Mouse (Mus musculus) cerebellum, adult (tissue): ENCODE measurements around the gene Cdca3.
"Not testable (repeated sequence)": the region's sequence is repeated elsewhere in the genome, so short reads cannot be mapped to it uniquely, and the experiment has no call there.

ENCODE experiments used
- ATAC-seq: cut with Nextera tagmentation; 2 replicates; pipeline ENCODE4 v1.9.2; 2017; ENCODE audit warnings: mild to moderate bottlenecking, moderate library complexity, mixed read lengths; ENCODE audit not compliant: insufficient number of reproducible peaks, low FRiP score, low TSS enrichment

Gene Cdca3

DNA sequence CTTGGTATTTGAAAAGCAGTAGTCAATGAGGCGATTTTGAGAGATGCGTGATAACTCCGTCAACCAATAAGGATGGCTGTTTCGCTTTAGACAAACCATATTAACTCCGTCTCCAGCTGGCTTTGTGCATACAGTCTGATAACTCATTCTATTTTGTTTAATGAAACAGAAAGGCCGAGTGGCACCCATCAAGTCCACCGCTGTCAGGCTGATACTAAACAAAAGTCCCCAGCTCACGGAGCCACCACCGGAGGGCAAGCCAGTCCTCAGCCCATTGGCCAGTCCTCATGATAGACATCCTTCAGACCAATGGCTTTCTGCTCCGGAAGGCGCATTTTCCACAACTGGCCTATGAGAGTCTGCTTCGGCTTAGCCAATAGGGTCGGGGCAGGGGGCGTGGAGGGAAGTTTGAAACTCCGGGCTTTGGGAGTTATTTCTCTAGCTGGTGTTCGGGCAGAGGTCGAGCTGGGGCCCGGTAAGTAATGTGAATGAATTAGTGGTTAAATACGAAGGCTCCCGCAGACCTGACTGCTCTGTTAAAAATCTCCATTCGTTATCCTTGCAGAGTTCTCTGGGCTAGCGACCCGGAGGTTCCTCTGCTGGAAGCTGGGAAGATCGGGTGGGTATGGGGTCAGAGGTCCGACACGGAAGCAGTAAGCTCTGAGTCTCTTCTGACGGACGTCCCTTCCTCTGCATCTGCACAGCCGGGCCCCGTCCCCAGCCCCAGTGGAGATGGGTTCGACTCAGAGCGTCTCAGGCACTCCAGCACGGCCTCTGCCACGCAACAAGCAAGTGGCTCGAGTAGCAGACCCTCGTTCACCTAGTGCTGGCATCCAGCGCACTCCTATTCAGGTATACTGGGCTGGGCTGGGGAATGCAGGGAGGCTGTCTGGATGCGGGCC lies 703 bp downstream of the Cdca3 start:
- ATAC-seq, result peak; percentile 80

DNA sequence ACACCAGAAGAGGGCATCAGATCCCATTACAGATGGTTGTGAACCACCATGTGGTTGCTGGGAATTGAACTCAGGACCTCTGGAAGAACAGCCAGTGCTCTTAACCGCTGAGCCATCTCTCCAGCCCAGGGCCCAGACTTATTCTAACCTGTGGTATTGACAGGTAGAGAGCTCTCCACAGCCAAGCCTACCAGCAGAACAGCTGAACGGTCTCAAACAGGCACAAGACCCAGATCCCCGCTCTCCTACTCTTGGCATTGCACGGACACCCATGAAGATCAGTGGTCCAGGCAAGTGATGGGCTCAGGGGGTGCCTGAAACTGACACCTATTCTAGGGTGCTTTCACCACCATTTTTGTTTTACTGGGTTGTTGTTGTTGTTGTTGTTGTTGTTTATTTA lies 1.9 kb downstream of the Cdca3 start:
- not testable (repeated sequence) for ATAC-seq

DNA sequence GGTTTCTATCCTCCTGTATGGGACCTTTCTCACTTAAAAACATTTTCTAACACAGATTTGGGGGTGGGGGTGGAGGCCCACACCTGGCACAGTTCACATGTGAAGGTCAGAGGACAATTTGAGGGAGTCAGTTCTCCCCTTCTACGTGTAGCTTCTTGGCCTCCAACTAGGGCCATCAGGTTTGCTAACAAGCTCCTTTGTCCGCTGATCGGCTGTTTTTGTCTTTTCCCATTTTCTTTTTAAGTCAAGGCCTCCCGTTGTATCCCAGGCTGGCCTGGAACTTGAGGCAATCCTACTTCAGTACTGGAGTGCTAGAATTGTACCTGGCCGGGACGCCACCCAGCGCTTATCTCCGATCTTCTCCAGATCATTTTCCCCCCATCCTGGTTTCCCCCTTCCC lies 2.3 kb downstream of the Cdca3 start:
- no peak for ATAC-seq

DNA sequence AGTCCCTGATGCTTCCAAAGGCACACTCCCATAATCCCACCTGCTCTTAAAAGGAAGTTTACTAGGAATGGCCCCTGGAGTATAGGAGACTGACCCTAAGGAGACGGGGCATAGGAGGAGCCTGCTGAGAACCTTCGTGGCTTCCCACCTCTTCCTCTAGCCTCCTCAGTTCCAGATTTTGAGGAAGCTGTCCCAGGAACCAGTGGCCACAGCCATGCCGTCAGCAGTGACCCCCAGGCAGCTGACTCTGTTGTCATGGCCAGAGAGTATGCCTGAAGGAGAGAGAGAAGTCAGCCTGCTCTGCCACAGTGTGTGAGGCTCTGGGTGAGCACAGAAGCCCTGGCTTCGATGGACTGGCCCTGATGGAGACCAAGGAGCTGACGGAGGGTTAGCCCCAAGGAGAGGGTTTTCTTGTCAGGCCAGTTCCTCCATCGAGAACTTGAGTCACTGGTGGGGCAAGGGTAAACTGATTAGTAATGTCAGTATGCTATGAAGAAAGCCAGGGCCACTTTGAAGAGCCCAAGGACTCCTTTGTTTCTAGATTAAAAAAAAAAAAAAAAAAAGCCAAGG lies 5.2 kb downstream of the Cdca3 start:
- no peak for ATAC-seq

DNA sequence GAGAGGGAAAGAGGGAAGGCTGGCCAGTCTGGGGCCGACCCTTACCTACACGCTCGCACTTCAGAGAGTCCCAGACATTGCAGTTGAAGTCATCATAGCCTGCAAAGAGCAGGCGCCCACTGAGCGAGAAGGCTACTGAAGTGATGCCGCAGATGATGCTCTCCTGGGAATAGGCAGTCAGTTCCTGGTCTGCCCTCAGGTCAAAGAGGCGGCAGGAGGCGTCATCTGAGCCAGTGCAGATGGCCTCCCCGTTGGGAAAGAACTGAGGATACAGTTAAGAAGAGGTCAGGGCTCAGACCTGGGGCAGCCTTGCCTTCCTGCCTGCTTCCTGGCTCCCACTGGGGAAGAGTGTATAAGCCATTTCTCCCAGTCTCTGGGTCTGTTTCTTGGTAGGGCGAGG lies 6.2 kb downstream of the Cdca3 start:
- ATAC-seq, result no peak

DNA sequence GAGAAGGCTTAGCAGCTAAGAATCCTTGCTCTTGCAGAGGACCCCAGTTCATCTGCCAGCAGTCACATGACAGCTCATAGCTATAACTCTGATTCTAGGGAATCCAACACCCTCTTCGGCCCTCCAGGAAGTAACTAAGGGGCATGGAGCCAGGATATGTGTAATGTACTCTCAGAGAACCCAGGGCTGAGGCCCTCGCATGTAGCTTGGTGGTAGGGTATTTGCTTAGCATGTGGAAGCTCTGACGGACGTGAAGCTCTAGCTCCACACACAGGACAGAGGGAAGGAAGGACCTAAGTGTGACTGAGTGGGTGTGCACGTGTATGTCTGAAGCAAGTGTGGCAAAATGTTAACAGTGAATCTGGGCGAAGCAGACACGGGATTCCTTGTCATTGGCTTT lies 7.1 kb downstream of the Cdca3 start:
- no peak for ATAC-seq

DNA sequence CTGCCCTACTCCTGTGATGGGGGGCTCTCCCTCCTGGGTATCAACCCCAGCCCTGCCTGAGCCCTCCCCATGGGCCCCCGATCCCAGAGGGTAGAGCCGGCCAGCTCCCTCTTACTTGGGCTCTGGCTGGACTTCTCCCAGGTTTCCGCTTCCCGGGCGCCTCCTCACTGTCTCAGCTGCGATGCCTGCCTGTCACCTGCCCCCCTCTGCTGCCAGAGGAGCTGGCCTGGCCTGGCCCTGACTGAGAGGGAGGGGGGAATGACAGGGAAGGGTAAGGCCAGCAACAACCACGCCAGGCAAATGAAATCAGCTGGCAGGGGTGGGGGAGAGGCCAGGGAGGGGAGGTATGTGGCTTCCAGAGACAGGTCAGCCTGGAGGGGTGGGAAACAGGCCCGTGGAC lies 10.5 kb downstream of the Cdca3 start:
- no peak for ATAC-seq

DNA sequence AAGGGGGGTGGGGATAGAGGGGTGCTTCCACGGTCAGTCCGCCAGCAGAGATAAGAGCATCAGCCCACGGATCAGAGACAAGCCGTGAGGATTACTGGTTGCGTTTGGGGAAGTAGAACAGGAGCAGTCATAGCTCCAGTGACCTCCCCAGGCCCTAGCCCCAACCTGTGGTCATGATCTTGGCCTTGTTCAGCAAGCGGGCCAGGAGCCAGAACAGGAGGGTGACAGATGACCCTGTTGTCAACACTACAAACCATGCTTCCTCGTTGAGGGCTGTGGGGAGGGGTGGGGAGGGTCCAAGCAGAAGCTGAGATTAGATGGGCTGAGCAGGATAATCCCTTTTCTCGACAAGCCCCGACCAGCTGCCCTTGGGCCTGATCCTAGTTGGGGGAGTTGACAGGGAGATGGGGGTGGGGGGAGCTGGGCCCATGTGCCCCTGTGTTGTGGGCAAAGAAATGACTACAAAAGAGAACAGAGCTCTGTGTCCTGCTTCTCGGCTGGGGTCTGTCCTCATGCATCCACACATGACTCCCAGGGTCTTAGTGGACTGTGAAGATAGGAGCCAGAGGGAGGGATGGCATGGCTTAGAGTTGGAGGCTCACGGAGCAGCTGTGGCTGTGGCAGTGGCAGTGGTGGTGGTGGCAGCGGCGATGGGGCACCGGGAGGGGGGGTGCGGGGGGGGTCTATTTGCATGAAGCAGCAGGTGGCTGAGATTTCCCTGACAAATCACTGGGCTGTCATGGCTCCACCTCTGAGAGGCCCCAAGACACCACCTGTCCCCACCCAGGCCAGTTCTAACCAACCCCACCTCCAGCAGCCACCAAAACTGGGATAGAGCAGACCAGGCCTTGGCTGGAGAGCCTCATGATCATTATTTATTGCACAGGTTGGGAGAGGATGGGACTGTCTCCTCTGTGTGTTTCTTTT lies 11.2 kb downstream of the Cdca3 start, which contains the start of gene Gnb3:
TSS of gene Gnb3 (minus strand) at position 35 of the 927 bp plus-strand sequence.
- no peak for ATAC-seq

DNA sequence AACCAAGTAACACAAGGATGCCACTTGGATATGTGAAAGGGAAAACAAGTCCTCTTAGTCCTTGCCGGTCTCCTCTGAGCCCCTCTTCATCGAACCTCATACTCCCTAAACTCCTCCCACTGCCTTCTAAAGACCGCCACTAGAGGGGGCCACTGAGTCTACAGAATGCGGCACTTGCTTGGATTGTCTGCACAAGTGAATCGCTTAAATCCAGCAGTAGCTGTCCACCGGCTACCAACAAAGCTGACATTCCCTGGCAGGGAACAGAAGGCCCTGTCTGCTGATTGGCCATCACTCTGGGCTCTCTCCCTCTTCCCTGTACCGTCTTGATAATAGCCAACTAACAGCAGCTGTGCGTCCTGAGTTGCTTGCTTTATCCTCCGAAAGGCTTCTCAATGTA lies 18.0 kb downstream of the Cdca3 start:
- peak; percentile 91 for ATAC-seq

DNA sequence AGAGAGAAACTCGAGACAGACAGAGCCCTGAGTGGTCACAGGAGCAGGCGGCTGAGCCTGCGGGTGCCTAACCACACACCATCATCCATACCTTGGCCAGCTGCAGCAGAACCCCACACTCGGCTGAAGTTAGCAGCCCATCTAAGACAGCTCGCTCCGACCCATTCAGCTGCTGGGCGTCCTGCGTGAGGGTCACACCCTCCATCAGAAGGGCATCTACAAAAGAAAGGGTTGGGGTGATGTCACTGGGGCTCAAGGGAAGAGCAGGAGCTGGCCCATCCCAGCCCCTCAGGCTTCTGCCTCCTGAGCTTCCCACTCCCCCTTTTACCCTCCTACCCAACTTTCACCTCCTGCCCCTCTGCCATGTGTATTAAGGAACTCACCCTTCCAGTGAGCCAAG lies 21.2 kb downstream of the Cdca3 start:
- ATAC-seq, result no peak

DNA sequence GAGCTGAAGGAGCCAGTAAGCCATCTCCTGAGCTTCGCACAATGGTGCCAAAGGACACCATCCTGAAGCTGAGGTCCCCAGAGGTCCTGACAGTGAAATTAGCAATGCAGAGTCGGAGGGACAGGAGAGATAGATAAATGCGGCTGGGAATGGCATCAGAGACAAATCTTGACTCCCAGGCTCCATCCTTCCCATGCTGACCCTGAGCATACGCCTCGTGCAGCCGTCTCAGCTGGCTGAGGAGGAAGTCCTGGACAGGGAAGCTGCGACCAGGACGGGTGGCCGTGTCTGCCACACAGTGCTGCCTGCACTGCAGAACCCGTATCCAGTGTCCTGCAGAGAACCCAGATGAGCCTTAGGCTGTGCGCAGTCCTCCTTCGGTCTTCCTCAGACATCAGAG lies 25.3 kb downstream of the Cdca3 start:
- ATAC-seq, result no peak

DNA sequence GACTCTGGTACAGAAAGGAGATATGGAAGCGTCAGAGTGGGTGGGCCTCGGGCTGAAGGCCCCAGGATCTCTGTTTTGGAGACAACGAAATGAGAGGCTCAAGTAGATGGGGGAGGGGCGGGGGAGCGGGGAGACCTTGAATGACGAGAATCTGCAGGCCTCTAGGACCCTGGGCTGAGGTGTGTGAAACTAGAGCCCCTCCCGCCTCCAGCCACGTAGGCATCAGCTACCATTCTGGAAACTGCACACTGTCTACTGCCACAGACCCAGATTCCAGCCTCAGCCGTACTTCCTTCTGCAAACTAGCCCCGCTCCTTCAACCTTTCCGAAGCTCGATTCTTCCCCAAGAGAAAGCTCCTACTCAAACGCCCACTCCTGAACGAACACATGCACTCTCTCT lies 27.0 kb downstream of the Cdca3 start:
- ATAC-seq, result no peak

DNA sequence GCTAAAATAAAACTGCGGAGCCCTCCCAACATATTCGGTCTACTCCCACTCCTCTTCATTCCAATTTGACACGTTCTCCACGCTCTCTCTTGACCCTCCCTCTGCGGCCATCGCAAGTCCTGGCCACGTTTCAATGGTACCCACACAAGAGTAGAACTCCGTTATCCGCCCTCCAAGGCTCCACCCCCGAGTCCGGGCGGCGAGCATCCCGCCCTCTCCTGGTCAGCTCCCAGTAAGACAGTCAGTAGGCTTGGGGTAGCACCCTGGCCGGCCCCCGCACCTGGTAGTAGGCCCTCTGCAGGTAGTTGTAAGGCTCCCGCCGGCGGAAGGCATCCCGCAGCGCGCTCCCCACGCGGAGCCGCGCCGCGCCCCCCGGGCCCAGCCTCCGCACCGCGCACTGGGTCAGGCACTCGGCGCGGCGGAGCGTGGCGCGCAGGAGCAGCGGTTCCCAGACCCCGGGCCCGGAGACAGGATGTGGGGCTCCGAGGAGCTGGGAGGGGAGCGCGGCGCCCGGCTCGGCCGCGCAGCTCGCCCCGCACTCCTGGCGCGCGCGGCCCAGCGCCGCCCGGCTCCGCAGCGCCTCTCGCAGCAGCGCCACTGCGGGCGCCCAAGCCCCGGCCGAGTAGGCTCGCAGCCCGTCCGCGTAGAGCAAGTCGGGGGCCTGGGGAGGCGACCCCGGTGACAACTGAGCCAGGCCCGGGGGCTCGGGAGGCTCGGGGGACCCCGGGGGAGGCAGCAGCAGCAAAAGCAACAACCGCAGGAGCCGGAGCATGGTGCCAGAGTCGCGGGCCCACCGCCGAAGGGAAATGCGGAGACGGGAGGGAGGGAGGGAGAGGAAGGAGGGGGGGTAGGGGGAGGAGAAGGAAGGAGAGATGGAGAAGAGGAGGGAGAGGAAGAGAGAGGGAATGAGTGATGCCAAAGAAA lies 27.8 kb downstream of the Cdca3 start, which contains the start of gene P3h3:
TSS of gene P3h3 (minus strand) at position 837 of the 924 bp plus-strand sequence.
- peak; percentile 63 for ATAC-seq

DNA sequence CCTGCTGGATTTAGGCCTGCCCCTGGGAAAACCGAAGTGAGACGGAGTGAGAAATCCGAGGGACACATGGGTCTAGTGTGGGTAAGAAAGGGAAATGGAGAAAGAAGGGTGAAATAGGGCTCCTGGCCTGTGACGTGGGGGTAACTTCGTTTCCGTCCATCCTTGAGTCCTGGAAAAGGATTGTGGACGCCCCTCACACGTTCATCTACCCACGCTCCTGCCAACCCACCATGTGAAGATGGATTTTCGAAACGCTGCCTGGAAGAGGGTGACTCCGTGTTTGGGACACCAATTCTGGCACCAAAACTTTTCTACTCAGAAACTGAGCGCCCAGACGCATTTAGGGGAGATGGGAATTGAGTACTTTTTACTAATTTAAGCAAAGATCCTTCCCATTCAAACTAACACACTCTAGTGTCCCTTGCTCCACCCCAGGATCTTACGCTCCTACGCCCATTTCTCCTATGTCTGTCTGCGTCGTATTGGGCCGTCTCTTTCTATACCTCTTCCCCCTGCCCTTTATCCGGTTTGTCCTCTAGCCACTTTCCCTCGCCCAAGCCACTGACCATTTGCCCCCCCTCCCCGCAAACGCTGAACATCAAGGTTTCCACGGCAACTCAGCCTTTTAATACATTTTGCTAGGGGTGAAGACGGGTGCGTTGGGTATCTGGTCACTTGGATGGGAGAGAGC lies 28.6 kb downstream of the Cdca3 start:
- no peak for ATAC-seq

DNA sequence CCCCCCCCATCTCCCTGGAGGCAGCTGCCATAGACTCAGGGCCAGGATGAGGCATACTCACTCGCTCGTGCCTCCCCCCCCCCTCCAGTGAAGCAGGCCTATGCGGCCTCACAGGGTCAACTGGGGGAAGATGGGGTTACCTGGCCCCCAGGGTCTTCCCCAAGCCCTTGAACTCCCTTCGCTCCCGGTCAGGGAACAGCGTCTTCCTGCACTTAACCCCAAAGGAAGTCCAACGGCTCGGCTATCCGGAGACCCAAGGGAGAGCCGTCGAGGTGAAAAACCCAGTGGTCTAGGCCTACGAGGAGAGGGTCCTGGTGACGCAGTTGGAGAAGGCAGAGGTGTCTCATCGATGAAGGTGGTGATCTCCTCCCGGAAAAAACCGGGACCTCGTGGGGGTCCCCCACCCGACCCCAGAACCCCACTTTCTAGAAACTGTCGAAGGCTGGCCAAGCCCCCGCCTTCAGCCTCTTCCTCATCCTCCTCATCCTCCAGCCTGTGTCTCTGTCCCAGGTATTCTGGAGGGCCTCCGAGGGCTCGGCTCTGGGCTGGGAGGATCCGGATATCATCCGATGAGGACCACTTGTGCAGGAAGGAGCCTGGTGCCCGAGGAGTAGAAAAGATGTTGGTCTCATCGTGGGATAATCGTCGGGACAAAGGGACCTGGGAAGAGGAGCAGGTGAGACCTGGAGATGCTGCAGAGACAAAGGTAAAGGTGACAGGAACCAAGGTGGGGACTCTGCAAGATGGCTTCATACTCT lies 29.4 kb downstream of the Cdca3 start:
- ATAC-seq, result no peak

DNA sequence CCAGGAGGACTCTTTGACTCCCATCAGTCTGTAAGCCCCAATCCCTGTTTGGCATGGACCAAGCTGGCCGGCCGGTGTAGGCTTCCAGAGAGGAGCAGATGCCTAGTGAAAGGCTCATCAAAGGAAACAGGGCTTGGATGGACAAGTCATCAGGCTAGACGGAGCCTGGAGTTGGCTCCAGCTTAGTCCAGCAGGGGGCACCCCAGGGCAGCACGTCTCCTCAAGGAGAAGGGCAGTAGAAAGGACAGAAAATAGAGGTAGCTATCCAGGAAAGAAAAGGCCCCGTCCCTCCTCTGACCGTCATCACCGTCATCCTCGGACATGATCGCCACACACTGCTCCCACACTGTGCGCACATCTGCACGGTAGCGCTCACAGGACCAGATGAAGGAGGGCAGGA lies 30.4 kb downstream of the Cdca3 start:
- peak; percentile 11; the same call in 1 of the 2 replicates for ATAC-seq

DNA sequence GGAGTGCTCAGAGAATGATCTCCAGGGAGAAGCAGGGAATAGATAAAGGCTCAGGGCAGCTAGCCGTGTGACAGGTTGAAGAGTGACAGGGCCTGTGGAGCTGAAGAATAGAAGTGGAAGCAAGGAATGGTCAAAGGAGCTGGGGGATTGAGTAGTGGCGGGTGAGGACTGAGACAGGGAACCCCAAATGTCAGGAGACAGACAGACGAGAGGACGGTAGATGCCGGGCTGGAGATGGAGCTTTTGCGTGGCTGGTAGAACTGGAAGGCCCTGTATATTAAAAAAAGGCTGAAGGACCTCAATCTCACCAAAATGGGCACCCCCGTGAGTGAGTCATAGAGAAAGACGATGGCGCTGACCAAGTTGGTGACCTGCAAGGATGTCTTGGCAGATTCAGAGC lies 31.2 kb downstream of the Cdca3 start:
- no peak for ATAC-seq

DNA sequence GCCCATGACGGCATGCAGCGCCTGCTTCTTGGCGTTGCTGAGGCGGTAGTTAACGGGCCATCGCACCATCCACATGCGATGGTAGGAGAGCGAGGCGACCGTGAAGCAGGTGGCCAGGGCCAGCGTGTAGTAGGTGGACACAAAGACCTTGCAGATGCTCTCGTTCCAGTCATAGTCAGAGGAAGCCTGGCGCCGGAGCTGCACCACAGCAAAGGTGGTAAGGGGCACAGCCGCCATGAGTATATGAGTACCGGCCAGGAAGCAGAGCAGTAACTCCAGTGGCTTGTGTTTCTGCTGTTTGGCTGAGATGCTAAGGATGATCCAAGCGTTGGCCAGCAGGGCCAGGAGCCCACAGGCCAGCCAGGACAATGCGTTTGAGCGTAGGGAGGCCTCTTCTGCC lies 31.9 kb downstream of the Cdca3 start:
- ATAC-seq, result no peak
